Mouse (Mus musculus) neural tube, embryonic 15.5 days (tissue): ENCODE results near the gene Dtnb. TPM values are rescaled to one million over a fixed set of nuclear protein-coding genes. Genes with fewer than 3 reads are reported as not detected.
A peak's percentile ranks its signal among the peaks of the same experiment; 100 is the strongest.
"Not testable (repeated sequence)": the region's sequence is repeated elsewhere in the genome, so short reads cannot be mapped to it uniquely, and the experiment has no call there.

Source experiments
- ATAC-seq: fragments of 200-750 bp; cut with Nextera tagmentation; 2 replicates; pipeline ENCODE4 v1.8.0; 2017; ENCODE audit warnings: mild to moderate bottlenecking, moderate TSS enrichment, moderate library complexity; ENCODE audit not compliant: low FRiP score
- H3K27ac ChIP-seq: fragments of 300-500 bp; sonication (generic); replicated peaks from 2 replicates; pipeline ENCODE4 v1.5.1; 2015; ENCODE audit warnings: mild to moderate bottlenecking, inconsistent platforms
- H3K27me3 ChIP-seq: fragments of 300-500 bp; sonication (generic); replicated peaks from 2 replicates; pipeline ENCODE4 v1.6.1; 2015; ENCODE audit warnings: inconsistent platforms
- H3K36me3 ChIP-seq: fragments of 300-500 bp; sonication (generic); 2 replicates; pipeline ENCODE4 v1.6.1; 2015; ENCODE audit warnings: inconsistent platforms
- H3K4me1 ChIP-seq: fragments of 300-500 bp; sonication (generic); 2 replicates; pipeline ENCODE4 v1.6.1; 2015; ENCODE audit warnings: inconsistent platforms
- H3K4me2 ChIP-seq: fragments of 300-500 bp; sonication (generic); 2 replicates; pipeline ENCODE4 v1.6.1; 2015; ENCODE audit warnings: inconsistent platforms, mild to moderate bottlenecking, moderate library complexity
- H3K4me3 ChIP-seq: fragments of 300-500 bp; sonication (generic); replicated peaks from 2 replicates; pipeline ENCODE4 v1.5.1; 2015; ENCODE audit warnings: mild to moderate bottlenecking, inconsistent platforms
- H3K9ac ChIP-seq: fragments of 300-500 bp; sonication (generic); replicated peaks from 2 replicates; pipeline ENCODE4 v1.6.1; 2015; ENCODE audit warnings: mild to moderate bottlenecking, inconsistent platforms
- H3K9me3 ChIP-seq: fragments of 300-500 bp; sonication (generic); replicated peaks from 2 replicates; pipeline ENCODE4 v1.6.1; 2016; ENCODE audit warnings: inconsistent platforms
- WGBS: fragments of 180-500 bp; shearing (Covaris S2); methylation state at CpG from one replicate; pipeline ENCODE4 v1.1.7; 2015; ENCODE audit warnings: mixed read lengths; 5-methylcytosine and 5-hydroxymethylcytosine counted together
- polyA plus RNA-seq: library from polyadenylated mRNA; unstranded; fragments of >200 nt; fragmentation: Nextera tagmentation; extraction: Ambion mirVana; gene quantifications from 2 replicates; pipeline ENCODE4 v1.2.1, GENCODE M21; 2015

Gene Dtnb
- 52.0 and 61.8 TPM in 2 replicates for polyA plus RNA-seq

DNA sequence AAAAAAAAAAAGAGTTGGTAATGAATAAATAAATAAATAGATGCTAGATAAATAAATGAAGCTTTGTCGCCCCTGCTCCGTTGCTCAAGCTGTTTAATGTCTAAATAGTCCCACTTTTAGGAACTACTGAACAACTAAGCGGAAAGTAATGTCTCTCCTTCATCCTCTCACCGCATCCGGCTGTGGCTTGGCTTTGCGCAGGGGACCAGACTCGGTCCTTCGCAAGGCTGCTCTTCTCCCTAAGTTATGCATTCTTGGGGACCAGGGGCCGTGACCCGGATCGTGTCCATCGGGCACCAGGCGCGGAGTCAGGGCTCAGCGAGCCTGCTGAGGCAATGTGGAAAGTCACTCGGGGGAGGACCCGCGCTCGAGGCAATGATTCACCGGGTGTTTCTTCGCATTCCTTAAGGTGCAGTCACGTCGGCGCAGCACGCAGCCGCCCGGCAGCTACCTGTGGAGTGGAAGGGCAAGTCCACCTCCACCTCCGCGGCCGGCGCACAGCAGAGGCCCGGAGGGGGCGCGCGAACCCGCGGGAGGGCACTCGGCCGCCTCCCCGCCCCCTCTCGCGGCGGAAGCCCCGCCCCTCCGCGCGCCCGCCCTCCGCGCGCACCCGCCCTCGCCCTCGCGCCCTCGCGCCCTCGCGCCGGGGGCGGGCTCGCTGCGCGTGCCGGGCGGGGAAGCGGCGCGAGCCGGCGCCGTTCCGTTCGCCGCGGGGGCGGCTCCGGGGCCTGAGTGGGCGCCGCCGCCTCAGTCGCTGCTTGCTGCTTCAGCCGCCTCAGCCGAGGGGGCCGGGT lies at the start of gene Dtnb:
Dtnb (plus strand) TSS at position 595 of the 794 bp plus-strand sequence.
- peak within 1 kb of the TSS; percentile 87 for H3K4me2 ChIP-seq
- no peaks in the 10 kb centered on the region for H3K9me3 ChIP-seq
- peak within 1 kb of the TSS; percentile 94 for H3K27ac ChIP-seq
- peak within 1 kb of the TSS; percentile 91 for H3K4me3 ChIP-seq
- peaks cover 14% of the 10 kb centered on the region for H3K4me1 ChIP-seq
- ATAC-seq = peak; percentile 89
- H3K36me3 ChIP-seq = no peaks in the 10 kb centered on the region
- no peaks in the 10 kb centered on the region for H3K27me3 ChIP-seq
- H3K9ac ChIP-seq = peak within 1 kb of the TSS; percentile 96
- 2% methylated on average over 56 of the region's 85 CpGs for WGBS

DNA sequence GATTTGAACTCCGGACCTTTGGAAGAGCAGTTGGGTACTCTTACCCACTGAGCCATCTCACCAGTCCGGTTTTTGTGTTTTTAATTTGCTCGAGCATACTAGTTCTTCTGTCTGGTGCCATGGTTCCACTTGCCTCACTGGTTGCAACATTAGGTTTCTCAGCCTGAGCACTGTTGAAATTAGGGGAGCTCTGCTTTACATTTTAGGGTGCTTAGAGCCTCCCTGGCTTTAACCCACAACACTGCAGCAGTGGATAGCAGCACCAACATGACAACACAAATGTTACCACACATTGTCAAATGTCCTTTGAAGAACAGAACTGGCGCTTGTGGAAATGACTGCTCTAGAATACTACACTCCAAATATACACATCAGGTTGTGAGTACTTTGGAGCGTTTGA lies 46.6 kb upstream of the Dtnb start:
- Histone ChIP-seq H3K9ac (no peak overlapping the region), H3K9me3 (no peaks in the 10 kb centered on the region), H3K27me3 (no peaks in the 10 kb centered on the region), H3K4me3 (no peak overlapping the region), H3K4me2 (no peak overlapping the region), H3K27ac (no peak overlapping the region), H3K36me3 (no peaks in the 10 kb centered on the region), H3K4me1 (no peaks in the 10 kb centered on the region)
- 93% methylated on average over 5 of the region's 5 CpGs for WGBS
- no peak for ATAC-seq

DNA sequence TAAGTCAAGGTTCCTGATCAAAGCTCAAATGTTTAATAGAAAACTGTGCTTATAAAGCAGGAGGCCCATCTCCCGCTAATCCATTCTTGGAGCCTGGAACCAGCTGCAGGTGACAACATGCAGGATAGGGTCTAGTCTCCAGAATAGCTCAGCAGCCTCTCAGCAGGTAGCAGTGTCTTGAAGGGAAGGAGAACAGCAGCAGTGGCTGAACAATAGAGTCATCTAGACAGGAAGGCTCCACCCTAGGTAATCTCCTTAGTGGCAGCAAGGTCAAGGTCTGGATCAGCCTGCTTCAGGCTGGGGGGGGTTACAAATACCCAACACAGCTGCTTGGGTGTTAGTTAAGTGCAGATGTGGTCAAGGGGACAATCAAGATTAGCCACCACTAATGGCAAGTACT lies 36.7 kb upstream of the Dtnb start:
- not testable (repeated sequence) for H3K36me3 ChIP-seq, ATAC-seq, H3K27me3 ChIP-seq, H3K27ac ChIP-seq, H3K9ac ChIP-seq, H3K9me3 ChIP-seq, H3K4me3 ChIP-seq, H3K4me2 ChIP-seq, H3K4me1 ChIP-seq
- WGBS = 90% methylated on average over 1 of the region's 1 CpGs

DNA sequence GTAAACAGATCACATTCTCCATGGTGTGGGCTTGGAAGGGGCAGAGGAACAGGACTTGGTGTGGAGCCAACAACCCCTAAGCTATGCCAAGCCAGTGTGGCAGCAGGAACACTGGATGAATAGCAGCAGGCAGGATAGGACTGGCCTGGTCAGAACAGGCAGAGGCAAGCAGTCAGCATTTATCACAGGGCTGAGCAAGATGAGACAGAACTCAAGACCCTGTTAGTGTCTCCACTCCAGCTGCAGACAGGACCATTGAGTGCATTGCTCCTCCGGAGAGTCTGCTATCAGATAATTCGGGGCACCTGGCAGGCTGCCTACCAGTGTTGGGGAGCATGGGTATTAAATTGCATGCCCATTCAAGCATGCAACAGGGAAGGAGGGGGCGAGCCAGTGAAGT lies 34.6 kb upstream of the Dtnb start:
- no peaks in the 10 kb centered on the region for H3K27me3 ChIP-seq
- no peak overlapping the region for H3K9ac ChIP-seq
- ATAC-seq = peak; percentile 35; the same call in 1 of the 2 replicates
- no peaks in the 10 kb centered on the region for H3K36me3 ChIP-seq
- H3K4me3 ChIP-seq = no peak overlapping the region
- WGBS = 59% methylated on average over 3 of the region's 3 CpGs
- H3K9me3 ChIP-seq = 0 out of 2 replicates have a peak, but pooled peaks cover 3% of the 10 kb centered on the region
- H3K27ac ChIP-seq = no peak overlapping the region
- H3K4me1 ChIP-seq = no peaks in the 10 kb centered on the region
- H3K4me2 ChIP-seq = no peak overlapping the region

GRCm38 (mm10) chr12:3538036-3538435 lies 34.1 kb upstream of the Dtnb start:
- no peak for ATAC-seq

DNA sequence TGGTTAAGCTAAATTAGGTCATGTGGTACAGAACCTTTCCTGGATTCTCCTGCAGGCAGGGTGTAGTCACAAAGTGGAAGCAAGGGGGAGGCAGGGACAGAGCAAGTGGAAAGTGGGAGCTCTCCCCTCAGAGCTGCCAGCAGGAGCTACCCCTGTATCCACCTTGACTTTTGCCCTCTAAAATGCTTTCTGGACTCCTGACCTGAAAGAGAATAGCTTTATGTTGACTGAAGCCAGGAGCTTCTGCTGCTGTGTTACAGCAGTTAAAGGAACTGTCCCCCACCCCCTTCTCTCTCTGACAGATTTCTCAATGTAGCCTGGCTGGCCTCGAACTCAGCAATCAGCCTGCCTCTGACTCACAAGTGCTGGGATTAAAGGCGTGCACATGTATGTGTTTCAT lies 32.6 kb upstream of the Dtnb start:
- no peak for ATAC-seq
- Histone ChIP-seq H3K27me3 (no peaks in the 10 kb centered on the region), H3K4me1 (no peaks in the 10 kb centered on the region), H3K27ac (no peak overlapping the region), H3K9me3 (no peaks in the 10 kb centered on the region), H3K4me2 (no peak overlapping the region), H3K4me3 (no peak overlapping the region), H3K36me3 (no peaks in the 10 kb centered on the region), H3K9ac (no peak overlapping the region)
- WGBS = 88% methylated on average over 2 of the region's 2 CpGs

More at GRCm38 (mm10) chr12:3538036-3538435, 34.1 kb upstream of the Dtnb start:
- Histone ChIP-seq H3K36me3 (no peaks in the 10 kb centered on the region), H3K4me1 (no peaks in the 10 kb centered on the region), H3K9me3 (0 out of 2 replicates have a peak, but pooled peaks cover 3% of the 10 kb centered on the region), H3K27ac (no peak overlapping the region), H3K9ac (no peak overlapping the region), H3K4me3 (no peak overlapping the region), H3K27me3 (no peaks in the 10 kb centered on the region), H3K4me2 (no peak overlapping the region)
- whole genome bisulfite sequencing = 81% methylated on average over 1 of the region's 1 CpGs

GRCm38 (mm10) chr12:3540871-3541270 lies 31.3 kb upstream of the Dtnb start:
- 96% methylated on average over 7 of the region's 7 CpGs for WGBS
- Histone ChIP-seq H3K27me3 (no peaks in the 10 kb centered on the region), H3K4me2 (no peak overlapping the region), H3K9me3 (no peaks in the 10 kb centered on the region), H3K4me1 (no peaks in the 10 kb centered on the region), H3K4me3 (no peak overlapping the region), H3K36me3 (no peaks in the 10 kb centered on the region), H3K27ac (no peak overlapping the region), H3K9ac (no peak overlapping the region)
- no peak for ATAC-seq

DNA sequence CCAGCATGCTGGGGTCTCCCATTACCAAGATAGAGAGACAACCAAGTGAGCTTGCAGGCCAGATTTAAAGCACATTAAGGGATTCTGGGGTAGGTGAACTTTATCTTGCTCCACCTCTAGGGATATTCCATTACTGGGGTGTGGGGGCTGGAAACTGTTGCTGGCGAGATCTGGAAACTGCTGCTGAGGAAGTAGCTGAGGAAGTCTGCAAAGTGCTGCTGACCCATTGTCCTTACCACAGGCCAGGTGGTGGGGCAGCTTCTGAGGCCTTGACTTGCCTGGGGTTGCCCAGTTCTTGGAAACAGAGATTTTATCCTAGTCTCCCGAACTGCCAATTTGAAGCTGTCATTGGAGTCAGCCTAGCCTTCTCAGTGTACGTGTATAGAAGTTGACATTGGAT lies 26.7 kb upstream of the Dtnb start:
- Histone ChIP-seq H3K36me3 (no peaks in the 10 kb centered on the region), H3K9me3 (no peaks in the 10 kb centered on the region), H3K4me1 (0 out of 2 replicates have a peak, but pooled peaks cover 2% of the 10 kb centered on the region), H3K4me3 (no peak overlapping the region), H3K27ac (no peak overlapping the region), H3K9ac (no peak overlapping the region), H3K27me3 (no peaks in the 10 kb centered on the region), H3K4me2 (no peak overlapping the region)
- WGBS = 81% methylated on average over 3 of the region's 3 CpGs
- ATAC-seq = no peak

DNA sequence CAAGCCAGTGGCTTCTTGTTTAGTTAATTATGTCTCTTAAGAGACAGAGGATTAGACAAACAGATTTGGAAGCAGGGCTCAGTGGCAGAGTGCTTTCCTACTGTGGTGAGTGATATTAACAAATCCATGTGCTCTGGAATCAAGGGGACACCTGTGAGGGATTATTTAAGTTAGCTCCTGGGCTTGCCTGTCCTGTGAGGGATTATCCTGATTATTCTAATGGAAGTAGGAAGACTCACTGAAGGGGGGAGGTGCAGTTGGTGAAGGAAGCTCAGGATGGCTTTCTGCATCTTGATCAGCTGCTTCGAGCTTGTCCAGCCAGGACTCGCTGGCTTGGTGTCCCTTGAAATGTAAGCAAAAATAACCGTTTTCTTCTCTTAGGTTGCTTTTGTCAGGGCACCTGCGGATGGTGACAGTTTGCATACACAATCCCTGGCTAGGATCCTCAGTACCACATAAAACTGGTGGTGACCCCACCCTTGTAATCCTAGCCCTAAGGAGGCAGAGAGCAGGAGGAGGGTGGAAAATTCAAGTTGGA lies 26.0 kb upstream of the Dtnb start:
- Histone ChIP-seq H3K9me3 (no peaks in the 10 kb centered on the region), H3K36me3 (no peaks in the 10 kb centered on the region), H3K4me2 (no peak overlapping the region), H3K4me1 (0 out of 2 replicates have a peak, but pooled peaks cover 2% of the 10 kb centered on the region), H3K9ac (no peak overlapping the region), H3K4me3 (no peak overlapping the region), H3K27ac (no peak overlapping the region), H3K27me3 (no peaks in the 10 kb centered on the region)
- ATAC-seq = no peak
- WGBS = 66% methylated on average over 4 of the region's 4 CpGs

- Histone ChIP-seq H3K36me3 (no peaks in the 10 kb centered on the region), H3K4me3 (no peak overlapping the region), H3K27ac (no peak overlapping the region), H3K4me1 (0 out of 2 replicates have a peak, but pooled peaks cover 2% of the 10 kb centered on the region), H3K27me3 (no peaks in the 10 kb centered on the region), H3K4me2 (no peak overlapping the region), H3K9ac (no peak overlapping the region), H3K9me3 (no peaks in the 10 kb centered on the region)
- no peak for ATAC-seq
- WGBS = 45% methylated on average over 6 of the region's 6 CpGs
Observed at GRCm38 (mm10) chr12:3546781-3547180, 25.4 kb upstream of the Dtnb start.

- H3K27me3 ChIP-seq = no peaks in the 10 kb centered on the region
- 71% methylated on average over 4 of the region's 4 CpGs for WGBS
- no peaks in the 10 kb centered on the region for H3K36me3 ChIP-seq
- no peak overlapping the region for H3K4me3 ChIP-seq
- no peak overlapping the region for H3K4me2 ChIP-seq
- ATAC-seq = no peak
- H3K9ac ChIP-seq = no peak overlapping the region
- H3K27ac ChIP-seq = no peak overlapping the region
- H3K4me1 ChIP-seq = 0 out of 2 replicates have a peak, but pooled peaks cover 2% of the 10 kb centered on the region
- H3K9me3 ChIP-seq = no peaks in the 10 kb centered on the region
Observed at GRCm38 (mm10) chr12:3547506-3547905, 24.7 kb upstream of the Dtnb start.

- Histone ChIP-seq H3K27ac (no peak overlapping the region), H3K36me3 (no peaks in the 10 kb centered on the region), H3K4me2 (no peak overlapping the region), H3K4me3 (no peak overlapping the region), H3K27me3 (no peaks in the 10 kb centered on the region), H3K4me1 (0 out of 2 replicates have a peak, but pooled peaks cover 2% of the 10 kb centered on the region), H3K9me3 (no peaks in the 10 kb centered on the region), H3K9ac (no peak overlapping the region)
- 62% methylated on average over 3 of the region's 3 CpGs for WGBS
- no peak for ATAC-seq
Observed at GRCm38 (mm10) chr12:3547911-3548310, 24.3 kb upstream of the Dtnb start.
